Mouse (Mus musculus): Measurements from ENCODE around the gene Grm8. TPM values are rescaled to one million over a fixed set of nuclear protein-coding genes. Genes with fewer than 3 reads are reported as not detected.

The Grm8 gene
- total RNA-seq, 2 experiments from 2014 or later = 8.9 to 10.2 TPM

- DNase-seq (ENCODE audit: low spot score in 2 of 2) = no peak
- no peak for TF ChIP-seq CTCF (conservative IDR thresholded peaks at IDR 0.05)
- no peak overlapping the region for H3K27ac ChIP-seq
- no peak overlapping the region for H3K4me3 ChIP-seq
Observed at GRCm38 (mm10) chr6:27997250-27997649, 137.7 kb downstream of the Grm8 start.

- no peak for TF ChIP-seq CTCF (conservative IDR thresholded peaks at IDR 0.05)
- no peak for DNase-seq (ENCODE audit: low spot score in 2 of 2)
- Histone ChIP-seq H3K27ac (no peak overlapping the region), H3K4me3 (no peak overlapping the region)
Observed at GRCm38 (mm10) chr6:27991241-27991640, 143.7 kb downstream of the Grm8 start.

GRCm38 (mm10) chr6:27982598-27982997 is 152.4 kb downstream of the Grm8 start:
- no peak for TF ChIP-seq CTCF (conservative IDR thresholded peaks at IDR 0.05)
- H3K27ac ChIP-seq = no peak overlapping the region
- no peak for DNase-seq (ENCODE audit: low spot score in 2 of 2)
- H3K4me3 ChIP-seq = no peak overlapping the region

GRCm38 (mm10) chr6:27982021-27982420 is 153.0 kb downstream of the Grm8 start:
- H3K4me3 ChIP-seq = no peak overlapping the region
- no peak overlapping the region for H3K27ac ChIP-seq
- DNase-seq (ENCODE audit: low spot score in 2 of 2) = no peak
- TF ChIP-seq CTCF (conservative IDR thresholded peaks at IDR 0.05) = no peak

GRCm38 (mm10) chr6:27977361-27977760 is 157.6 kb downstream of the Grm8 start:
- no peak for DNase-seq (ENCODE audit: low spot score in 2 of 2)
- H3K4me3 ChIP-seq = no peak overlapping the region
- H3K27ac ChIP-seq = no peak overlapping the region
- TF ChIP-seq CTCF (conservative IDR thresholded peaks at IDR 0.05) = no peak

- H3K27ac ChIP-seq = no peak overlapping the region
- H3K4me3 ChIP-seq = no peak overlapping the region
- no peak for DNase-seq (ENCODE audit: low spot score in 2 of 2)
- TF ChIP-seq CTCF (conservative IDR thresholded peaks at IDR 0.05) = no peak
Observed at GRCm38 (mm10) chr6:27968859-27969258, 166.1 kb downstream of the Grm8 start.

GRCm38 (mm10) chr6:27967037-27967436 is 167.9 kb downstream of the Grm8 start:
- no peak overlapping the region for H3K4me3 ChIP-seq
- no peak for TF ChIP-seq CTCF (conservative IDR thresholded peaks at IDR 0.05)
- no peak overlapping the region for H3K27ac ChIP-seq

GRCm38 (mm10) chr6:27965237-27965636 is 169.7 kb downstream of the Grm8 start:
- DNase-seq (ENCODE audit: low spot score in 2 of 2) = no peak
- H3K4me3 ChIP-seq = no peak overlapping the region
- no peak; the same call in 1 of the 2 replicates for TF ChIP-seq CTCF (conservative IDR thresholded peaks at IDR 0.05)
- H3K27ac ChIP-seq = no peak overlapping the region

More at GRCm38 (mm10) chr6:27967037-27967436, 167.9 kb downstream of the Grm8 start:
- DNase-seq (ENCODE audit: low spot score in 2 of 2) = no peak

GRCm38 (mm10) chr6:27963887-27964286 is 171.1 kb downstream of the Grm8 start:
- Histone ChIP-seq H3K4me3 (no peak overlapping the region), H3K27ac (no peak overlapping the region)
- TF ChIP-seq CTCF (conservative IDR thresholded peaks at IDR 0.05) = peak; percentile 22
- no peak for DNase-seq (ENCODE audit: low spot score in 2 of 2)

GRCm38 (mm10) chr6:27956278-27956857 is 178.6 kb downstream of the Grm8 start:
- H3K4me3 ChIP-seq = no peak overlapping the region
- TF ChIP-seq CTCF (conservative IDR thresholded peaks at IDR 0.05) = no peak
- no peak overlapping the region for H3K27ac ChIP-seq
- DNase-seq (ENCODE audit: low spot score in 2 of 2) = no peak

- H3K4me3 ChIP-seq = no peak overlapping the region
- H3K27ac ChIP-seq = no peak overlapping the region
- no peak for DNase-seq (ENCODE audit: low spot score in 2 of 2)
- no peak for TF ChIP-seq CTCF (conservative IDR thresholded peaks at IDR 0.05)
Observed at GRCm38 (mm10) chr6:27951433-27951832, 183.5 kb downstream of the Grm8 start.

- DNase-seq (ENCODE audit: low spot score in 2 of 2) = no peak
- no peak overlapping the region for H3K27ac ChIP-seq
- no peak overlapping the region for H3K4me3 ChIP-seq
- TF ChIP-seq CTCF (conservative IDR thresholded peaks at IDR 0.05) = no peak
Observed at GRCm38 (mm10) chr6:27928058-27928457, 206.9 kb downstream of the Grm8 start.

- TF ChIP-seq CTCF (conservative IDR thresholded peaks at IDR 0.05) = no peak
Observed at GRCm38 (mm10) chr6:27913281-27913680, 221.7 kb downstream of the Grm8 start.

GRCm38 (mm10) chr6:27904358-27904757 is 230.6 kb downstream of the Grm8 start:
- H3K4me3 ChIP-seq = no peak overlapping the region
- TF ChIP-seq CTCF (conservative IDR thresholded peaks at IDR 0.05) = no peak
- H3K27ac ChIP-seq = no peak overlapping the region
- DNase-seq (ENCODE audit: low spot score in 2 of 2) = no peak

More at GRCm38 (mm10) chr6:27913281-27913680, 221.7 kb downstream of the Grm8 start:
- DNase-seq (ENCODE audit: low spot score in 2 of 2) = no peak
- Histone ChIP-seq H3K4me3 (no peak overlapping the region), H3K27ac (no peak overlapping the region)
